Mouse (Mus musculus) heart, embryonic 16.5 days (tissue): ENCODE data around the gene Id1. TPM values are rescaled to one million over a fixed set of nuclear protein-coding genes. Genes with fewer than 3 reads are reported as not detected.

ENCODE experiments used
- ATAC-seq: fragments of 200-750 bp; cut with Nextera tagmentation; replicated peaks from 2 replicates; pipeline ENCODE4 v1.8.0; 2017; ENCODE audit warnings: moderate number of reproducible peaks; ENCODE audit not compliant: insufficient read depth, low FRiP score; ENCODE audit errors: extremely low read depth
- H3K27ac ChIP-seq: fragments of 300-500 bp; sonication (generic); 2 replicates; pipeline ENCODE4 v1.5.1; 2014; ENCODE audit warnings: mild to moderate bottlenecking, low read length, control low read depth, moderate library complexity
- H3K27me3 ChIP-seq: fragments of 300-500 bp; sonication (generic); 2 replicates; pipeline ENCODE4 v1.6.1; 2014; ENCODE audit warnings: low read length, mixed read lengths; ENCODE audit not compliant: control insufficient read depth, insufficient read depth
- H3K36me3 ChIP-seq: fragments of 300-500 bp; sonication (generic); 2 replicates; pipeline ENCODE4 v1.6.1; 2014; ENCODE audit not compliant: control insufficient read depth, insufficient read depth
- H3K4me1 ChIP-seq: fragments of 300-500 bp; sonication (generic); 2 replicates; pipeline ENCODE4 v1.6.1; 2014; ENCODE audit warnings: low read length, mixed read lengths; ENCODE audit not compliant: control insufficient read depth, insufficient read depth
- H3K4me2 ChIP-seq: fragments of 300-500 bp; sonication (generic); 2 replicates; pipeline ENCODE4 v1.6.1; 2014; ENCODE audit warnings: low read depth, mild to moderate bottlenecking, control low read depth, low read length
- H3K4me3 ChIP-seq: fragments of 300-500 bp; sonication (generic); 2 replicates; pipeline ENCODE4 v1.5.1; 2014; ENCODE audit warnings: mild to moderate bottlenecking, control low read depth, low read length
- H3K9ac ChIP-seq: fragments of 300-500 bp; sonication (generic); 2 replicates; pipeline ENCODE4 v1.6.1; 2014; ENCODE audit warnings: low read length, control low read depth
- H3K9me3 ChIP-seq: fragments of 300-500 bp; sonication (generic); replicated peaks from 2 replicates; pipeline ENCODE4 v1.6.1; 2016; ENCODE audit warnings: low read length; ENCODE audit not compliant: control insufficient read depth
- whole genome bisulfite sequencing: fragments of 180-500 bp; shearing (Covaris S2); extraction: QIAGEN DNeasy Blood & Tissue Kit; methylation state at CpG from one replicate; pipeline ENCODE4 v1.1.7; 2014; 5-methylcytosine and 5-hydroxymethylcytosine counted together
- polyA plus RNA-seq: library from polyadenylated mRNA; unstranded; fragments of >200 nt; fragmentation: Nextera tagmentation; extraction: Ambion mirVana; gene quantifications from 2 replicates; pipeline ENCODE4 v1.2.1, GENCODE M21; 2015

Id1 gene
- polyA plus RNA-seq, 1 experiment from 2014 or later, result 56.3 TPM

- Histone ChIP-seq H3K9ac (peak overlapping the region; percentile 87), H3K36me3 (peaks cover 24% of the 10 kb centered on the region), H3K27me3 (no peaks in the 10 kb centered on the region), H3K4me2 (peak overlapping the region; percentile 80), H3K4me3 (peak overlapping the region; percentile 62), H3K4me1 (peaks cover 14% of the 10 kb centered on the region), H3K27ac (peak overlapping the region; percentile 96), H3K9me3 (no peaks in the 10 kb centered on the region)
- peak; percentile 96 for ATAC-seq
- WGBS, result 6% methylated on average over 31 of the region's 31 CpGs
Observed at GRCm38 (mm10) chr2:152707627-152708026, 28.4 kb upstream of the Id1 start.

- H3K9ac ChIP-seq, result no peak overlapping the region
- H3K4me3 ChIP-seq, result no peak overlapping the region
- H3K4me1 ChIP-seq, result peaks cover 14% of the 10 kb centered on the region
- peaks cover 15% of the 10 kb centered on the region for H3K36me3 ChIP-seq
- no peak for ATAC-seq
- no peak overlapping the region for H3K27ac ChIP-seq
- H3K9me3 ChIP-seq, result no peaks in the 10 kb centered on the region
- H3K4me2 ChIP-seq, result no peak overlapping the region
- WGBS, result 79% methylated on average over 5 of the region's 5 CpGs
- no peaks in the 10 kb centered on the region for H3K27me3 ChIP-seq
Observed at GRCm38 (mm10) chr2:152709066-152709465, 27.0 kb upstream of the Id1 start.

- no peaks in the 10 kb centered on the region for H3K27me3 ChIP-seq
- H3K9me3 ChIP-seq, result no peaks in the 10 kb centered on the region
- ATAC-seq, result no peak
- no peak overlapping the region for H3K9ac ChIP-seq
- no peaks in the 10 kb centered on the region for H3K36me3 ChIP-seq
- no peaks in the 10 kb centered on the region for H3K4me1 ChIP-seq
- WGBS, result 49% methylated on average over 6 of the region's 6 CpGs
- no peak overlapping the region for H3K4me3 ChIP-seq
- no peak overlapping the region for H3K4me2 ChIP-seq
- H3K27ac ChIP-seq, result no peak overlapping the region
Observed at GRCm38 (mm10) chr2:152716241-152716772, 19.7 kb upstream of the Id1 start.

- 67% methylated on average over 11 of the region's 11 CpGs for WGBS
- no peaks in the 10 kb centered on the region for H3K4me1 ChIP-seq
- H3K4me3 ChIP-seq, result no peak overlapping the region
- no peak overlapping the region for H3K27ac ChIP-seq
- no peaks in the 10 kb centered on the region for H3K27me3 ChIP-seq
- no peaks in the 10 kb centered on the region for H3K36me3 ChIP-seq
- no peak overlapping the region for H3K4me2 ChIP-seq
- ATAC-seq, result no peak
- H3K9me3 ChIP-seq, result no peaks in the 10 kb centered on the region
- no peak overlapping the region for H3K9ac ChIP-seq
Observed at GRCm38 (mm10) chr2:152717652-152718051, 18.4 kb upstream of the Id1 start.

- no peak overlapping the region for H3K4me2 ChIP-seq
- no peaks in the 10 kb centered on the region for H3K36me3 ChIP-seq
- no peaks in the 10 kb centered on the region for H3K27me3 ChIP-seq
- no peak overlapping the region for H3K9ac ChIP-seq
- no peaks in the 10 kb centered on the region for H3K4me1 ChIP-seq
- 49% methylated on average over 6 of the region's 6 CpGs for WGBS
- ATAC-seq, result no peak
- no peaks in the 10 kb centered on the region for H3K9me3 ChIP-seq
- no peak overlapping the region for H3K27ac ChIP-seq
- H3K4me3 ChIP-seq, result no peak overlapping the region
Observed at GRCm38 (mm10) chr2:152718076-152718475, 18.0 kb upstream of the Id1 start.

- H3K27me3 ChIP-seq, result no peaks in the 10 kb centered on the region
- peak overlapping the region; percentile 64 for H3K27ac ChIP-seq
Observed at GRCm38 (mm10) chr2:152723651-152724331, 12.3 kb upstream of the Id1 start.

GRCm38 (mm10) chr2:152724332-152724723 lies 11.7 kb upstream of the Id1 start:
- Histone ChIP-seq H3K27ac (peak overlapping the region; percentile 64), H3K9me3 (no peaks in the 10 kb centered on the region), H3K4me1 (peaks cover 25% of the 10 kb centered on the region), H3K27me3 (no peaks in the 10 kb centered on the region), H3K9ac (peak overlapping the region; percentile 73), H3K36me3 (no peaks in the 10 kb centered on the region), H3K4me2 (peak overlapping the region; percentile 67), H3K4me3 (peak overlapping the region; percentile 48)
- 74% methylated on average over 3 of the region's 3 CpGs for WGBS
- ATAC-seq, result no peak

More at GRCm38 (mm10) chr2:152723651-152724331, 12.3 kb upstream of the Id1 start:
- 4% methylated on average over 37 of the region's 37 CpGs for WGBS
- Histone ChIP-seq H3K4me2 (peak overlapping the region; percentile 67), H3K9me3 (no peaks in the 10 kb centered on the region), H3K36me3 (no peaks in the 10 kb centered on the region), H3K9ac (peak overlapping the region; percentile 73), H3K4me3 (peak overlapping the region; percentile 48), H3K4me1 (peaks cover 20% of the 10 kb centered on the region)
- peak; percentile 62 for ATAC-seq

- no peak for ATAC-seq
- Histone ChIP-seq H3K9me3 (no peaks in the 10 kb centered on the region), H3K9ac (no peak overlapping the region), H3K36me3 (no peaks in the 10 kb centered on the region), H3K4me3 (no peak overlapping the region), H3K27ac (peak overlapping the region; percentile 14; the same call in 1 of the 2 replicates), H3K27me3 (no peaks in the 10 kb centered on the region), H3K4me2 (no peak overlapping the region), H3K4me1 (peaks cover 34% of the 10 kb centered on the region)
- WGBS, result 69% methylated on average over 15 of the region's 15 CpGs
Observed at GRCm38 (mm10) chr2:152725178-152725750, 10.8 kb upstream of the Id1 start.

GRCm38 (mm10) chr2:152726213-152726612 lies 9.8 kb upstream of the Id1 start:
- 81% methylated on average over 6 of the region's 6 CpGs for WGBS
- Histone ChIP-seq H3K4me2 (no peak overlapping the region), H3K4me1 (peaks cover 36% of the 10 kb centered on the region), H3K27me3 (no peaks in the 10 kb centered on the region), H3K27ac (no peak overlapping the region), H3K36me3 (no peaks in the 10 kb centered on the region), H3K9me3 (no peaks in the 10 kb centered on the region), H3K9ac (no peak overlapping the region), H3K4me3 (no peak overlapping the region)
- no peak for ATAC-seq
